Mouse (Mus musculus) bone marrow, adult 2 months (tissue): Measurements from ENCODE around the gene Cacna1c.

Experiments
- CTCF ChIP-seq: fragments of 200-500 bp; IDR thresholded peaks from 2 replicates; pipeline ENCODE4 v1.5.1; 2011; ENCODE audit warnings: low read length, control low read depth; ENCODE audit not compliant: control insufficient read depth, insufficient read depth
- POLR2A ChIP-seq: fragments of 200-500 bp; IDR thresholded peaks from 2 replicates; pipeline ENCODE4 v1.6.1; 2011; ENCODE audit warnings: low read depth, mild to moderate bottlenecking, control low read depth, low read length, borderline replicate concordance; ENCODE audit not compliant: control insufficient read depth

DNA sequence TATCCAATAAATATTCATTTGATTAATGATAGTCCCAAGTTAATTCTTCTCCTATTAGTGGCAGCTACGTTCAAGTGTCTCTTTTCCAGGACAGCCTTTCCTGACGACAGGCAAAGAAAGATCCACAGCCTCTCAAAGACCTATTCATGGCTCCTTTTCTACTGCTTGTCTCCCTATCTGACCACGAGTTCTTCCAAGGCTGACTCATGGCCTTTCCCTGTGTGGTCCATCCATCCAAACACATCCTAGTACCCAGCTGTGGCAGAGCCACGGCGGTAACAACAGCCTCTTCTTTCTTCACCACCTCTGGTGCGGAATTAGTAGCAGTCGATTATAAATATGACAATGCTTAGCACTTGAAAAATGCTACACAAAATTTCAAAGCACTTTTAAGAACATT lies 155.3 kb downstream of the Cacna1c start:
- TF ChIP-seq POLR2A (no peak), CTCF (no peak)
